Mouse (Mus musculus) ES-E14 (cell line): ENCODE results near the gene Zfp69. TPM values are rescaled to one million over a fixed set of nuclear protein-coding genes. Genes with fewer than 3 reads are reported as not detected.
A peak's percentile ranks its signal among the peaks of the same experiment; 100 is the strongest.

ENCODE experiments used
- DNase-seq: peaks from one replicate; pipeline ENCODE4 v3.0.0-alpha.2; 2013; ENCODE audit warnings: low read depth, low spot score
- H3K27ac ChIP-seq: 2 replicates; pipeline ENCODE4 v1.5.1; 2012; ENCODE audit warnings: low read depth, mild to moderate bottlenecking, low read length, moderate library complexity, mixed read lengths; ENCODE audit not compliant: poor library complexity, insufficient read depth, severe bottlenecking
- H3K36me3 ChIP-seq: 2 replicates; pipeline ENCODE4 v1.6.1; 2012; ENCODE audit warnings: mild to moderate bottlenecking, low read length, moderate library complexity, mixed read lengths; ENCODE audit not compliant: control insufficient read depth, poor library complexity, insufficient read depth, severe bottlenecking
- H3K4me1 ChIP-seq, 2 experiments: fragments of 150-350 bp in 1 of 2; sonication (generic) in 1 of 2; 2 replicates each; pipeline ENCODE4 v1.6.1; 2012; ENCODE audit warnings: low read length in 2 of 2, mild to moderate bottlenecking in 1 of 2, mixed read lengths in 1 of 2; ENCODE audit not compliant: control insufficient read depth in 2 of 2, insufficient read depth in 2 of 2, poor library complexity in 1 of 2
- H3K4me3 ChIP-seq, 2 experiments: fragments of 150-350 bp in 1 of 2; sonication (generic) in 1 of 2; 2 replicates each; pipeline ENCODE4 v1.5.1; 2012; ENCODE audit warnings: low read length in 2 of 2, low read depth in 1 of 2, mild to moderate bottlenecking in 1 of 2, mixed read lengths in 1 of 2; ENCODE audit not compliant: insufficient read depth in 1 of 2, poor library complexity in 1 of 2, severe bottlenecking in 1 of 2
- H3K9ac ChIP-seq: 2 replicates; pipeline ENCODE4 v1.6.1; 2012; ENCODE audit warnings: low read depth, mild to moderate bottlenecking, low read length, mixed read lengths; ENCODE audit not compliant: poor library complexity, insufficient read depth, severe bottlenecking
- H3K9me3 ChIP-seq: fragments of 150-350 bp; sonication (generic); 2 replicates; pipeline ENCODE4 v1.6.1; 2012; ENCODE audit warnings: low read depth, mild to moderate bottlenecking, low read length; ENCODE audit not compliant: control insufficient read depth, insufficient read depth
- CHD2 ChIP-seq: IDR thresholded peaks from 2 replicates; pipeline ENCODE4 v1.6.1; 2014; ENCODE audit warnings: mild to moderate bottlenecking, low read depth, low read length, inconsistent platforms
- HCFC1 ChIP-seq: IDR thresholded peaks from 2 replicates; pipeline ENCODE4 v1.6.1; 2012; ENCODE audit warnings: low read length, inconsistent platforms, borderline replicate concordance; ENCODE audit not compliant: insufficient read depth
- MAFK ChIP-seq: IDR thresholded peaks from 2 replicates; pipeline ENCODE4 v1.6.1; 2014; ENCODE audit warnings: mild to moderate bottlenecking, low read depth, low read length, inconsistent platforms; ENCODE audit not compliant: insufficient read depth
- ZC3H11A ChIP-seq: IDR thresholded peaks from 2 replicates; pipeline ENCODE4 v1.6.1; 2012; ENCODE audit warnings: low read depth, mild to moderate bottlenecking, inconsistent platforms, low read length, borderline replicate concordance
- ZNF384 ChIP-seq: IDR thresholded peaks from 2 replicates; pipeline ENCODE4 v1.6.1; 2012; ENCODE audit warnings: low read depth, low read length, inconsistent platforms
- in situ Hi-C, 2 experiments: fragments of 600-800 bp; cut with MboI; formaldehyde crosslinking; loops; one replicate each; pipeline ENCODE4 v1.15.1; 2025; ENCODE audit warnings: low sequenced_read_pairs in 2 of 2, inconsistent platforms in 1 of 2; ENCODE audit not compliant: unreplicated experiment in 2 of 2
- total RNA-seq: library from RNA; depleted of rRNA; stranded (reverse); fragments of 300-350 nt; gene quantifications from 2 replicates; pipeline ENCODE4 v1.2.3, GENCODE M21; 2012

Zfp69 gene
- total RNA-seq, 1 experiment = 3.7 TPM

- TF ChIP-seq ZNF384 = no peak
- TF ChIP-seq CHD2 = no peak
- TF ChIP-seq MAFK = no peak
- no peak overlapping the region for H3K9ac ChIP-seq
- no peak overlapping the region for H3K4me3 ChIP-seq
- no peak for DNase-seq
- H3K9me3 ChIP-seq = no peaks in the 10 kb centered on the region
- no peaks in the 10 kb centered on the region for H3K36me3 ChIP-seq
- H3K4me1 ChIP-seq = no peaks in the 10 kb centered on the region
- no peak overlapping the region for H3K27ac ChIP-seq
- in situ Hi-C loops = no loop called here
Observed at GRCm38 (mm10) chr4:120912866-120913265, 38.6 kb downstream of the Zfp69 start.

- Histone ChIP-seq H3K4me3 (no peak overlapping the region), H3K27ac (no peak overlapping the region), H3K4me1 (no peaks in the 10 kb centered on the region), H3K9me3 (no peaks in the 10 kb centered on the region), H3K36me3 (no peaks in the 10 kb centered on the region), H3K9ac (no peak overlapping the region)
- no peak for DNase-seq
- in situ Hi-C loops = no loop called here
- no peak for TF ChIP-seq CHD2
- TF ChIP-seq ZC3H11A = no peak
- no peak for TF ChIP-seq ZNF384
- no peak for TF ChIP-seq HCFC1
Observed at GRCm38 (mm10) chr4:120911086-120911485, 40.4 kb downstream of the Zfp69 start.

GRCm38 (mm10) chr4:120909558-120910150, 41.8 kb downstream of the Zfp69 start:
- no peak overlapping the region for H3K4me3 ChIP-seq
- H3K27ac ChIP-seq = no peak overlapping the region
- in situ Hi-C loops = loop anchor here in 1 of 2 experiments (10.0 kb wide), 1 partner anchor 315 kb away; no protein-coding TSS in a partner anchor
- peak; percentile 72 for DNase-seq
- no peaks in the 10 kb centered on the region for H3K36me3 ChIP-seq
- no peaks in the 10 kb centered on the region for H3K9me3 ChIP-seq
- peak; percentile 62; the same call in 1 of the 2 replicates for TF ChIP-seq ZC3H11A
- no peak for TF ChIP-seq MAFK
- no peak overlapping the region for H3K9ac ChIP-seq
- H3K4me1 ChIP-seq = no peaks in the 10 kb centered on the region

GRCm38 (mm10) chr4:120905644-120906043, 45.9 kb downstream of the Zfp69 start:
- no peak overlapping the region for H3K9ac ChIP-seq
- in situ Hi-C loops = loop anchor here in 1 of 2 experiments (10.0 kb wide), 1 partner anchor 311 kb away; no protein-coding TSS in a partner anchor
- H3K9me3 ChIP-seq = no peaks in the 10 kb centered on the region
- 0 out of 2 replicates have a peak, but pooled peaks have one; percentile 37 for TF ChIP-seq MAFK
- TF ChIP-seq CHD2 = no peak
- no peak for TF ChIP-seq ZC3H11A
- no peaks in the 10 kb centered on the region for H3K4me1 ChIP-seq
- DNase-seq = no peak
- no peak overlapping the region for H3K27ac ChIP-seq
- H3K4me3 ChIP-seq = no peak overlapping the region
- no peaks in the 10 kb centered on the region for H3K36me3 ChIP-seq

GRCm38 (mm10) chr4:120904533-120904932, 47.0 kb downstream of the Zfp69 start:
- no peaks in the 10 kb centered on the region for H3K9me3 ChIP-seq
- TF ChIP-seq HCFC1 = no peak
- no peak for TF ChIP-seq ZC3H11A
- TF ChIP-seq ZNF384 = no peak
- no peak for TF ChIP-seq MAFK
- TF ChIP-seq CHD2 = no peak
- H3K4me3 ChIP-seq = no peak overlapping the region
- no peak for DNase-seq
- H3K36me3 ChIP-seq = no peaks in the 10 kb centered on the region
- no peak overlapping the region for H3K9ac ChIP-seq
- H3K4me1 ChIP-seq = no peaks in the 10 kb centered on the region
- no peak overlapping the region for H3K27ac ChIP-seq
- in situ Hi-C loops = loop anchor here in 1 of 2 experiments (10.0 kb wide), 1 partner anchor 310 kb away; no protein-coding TSS in a partner anchor
